Mouse (Mus musculus) liver, embryonic 16.5 days (tissue): ENCODE data around the gene Tial1. TPM values are rescaled to one million over a fixed set of nuclear protein-coding genes. Genes with fewer than 3 reads are reported as not detected.

Source experiments
- ATAC-seq: fragments of 200-750 bp; cut with Nextera tagmentation; 2 replicates; pipeline ENCODE4 v1.8.0; 2017; ENCODE audit warnings: low read depth, mild to moderate bottlenecking, moderate number of reproducible peaks, moderate library complexity
- H3K27ac ChIP-seq: fragments of 300-500 bp; sonication (generic); 2 replicates; pipeline ENCODE4 v1.5.1; 2014; ENCODE audit warnings: mild to moderate bottlenecking, low read length
- H3K27me3 ChIP-seq: fragments of 300-500 bp; sonication (generic); 2 replicates; pipeline ENCODE4 v1.6.1; 2014; ENCODE audit warnings: low read depth, low read length, mixed read lengths; ENCODE audit not compliant: control insufficient read depth, insufficient read depth
- H3K36me3 ChIP-seq: fragments of 300-500 bp; sonication (generic); 2 replicates; pipeline ENCODE4 v1.6.1; 2014; ENCODE audit warnings: mild to moderate bottlenecking; ENCODE audit not compliant: control insufficient read depth, insufficient read depth
- H3K4me1 ChIP-seq: fragments of 300-500 bp; sonication (generic); 2 replicates; pipeline ENCODE4 v1.6.1; 2014; ENCODE audit warnings: low read depth, low read length, mixed read lengths; ENCODE audit not compliant: control insufficient read depth
- H3K4me2 ChIP-seq: fragments of 300-500 bp; sonication (generic); 2 replicates; pipeline ENCODE4 v1.6.1; 2014; ENCODE audit warnings: low read depth, low read length, mixed read lengths
- H3K4me3 ChIP-seq: fragments of 300-500 bp; sonication (generic); 2 replicates; pipeline ENCODE4 v1.5.1; 2014; ENCODE audit warnings: low read depth, mild to moderate bottlenecking, low read length
- H3K9ac ChIP-seq: fragments of 300-500 bp; sonication (generic); 2 replicates; pipeline ENCODE4 v1.6.1; 2014; ENCODE audit warnings: low read depth, low read length
- H3K9me3 ChIP-seq: fragments of 300-500 bp; sonication (generic); replicated peaks from 2 replicates; pipeline ENCODE4 v1.6.1; 2016; ENCODE audit warnings: low read length; ENCODE audit not compliant: control insufficient read depth
- WGBS: fragments of 180-500 bp; shearing (Covaris S2); extraction: QIAGEN DNeasy Blood & Tissue Kit; methylation state at CpG from one replicate; pipeline ENCODE4 v1.1.7; 2014; ENCODE audit not compliant: insufficient replicate concordance; 5-methylcytosine and 5-hydroxymethylcytosine counted together
- microRNA-seq: library from miRNA; unstranded; fragments of <30 nt; microRNA quantifications from one replicate; pipeline ENCODE4, GENCODE M21; 2016
- polyA plus RNA-seq: library from polyadenylated mRNA; unstranded; fragments of >200 nt; fragmentation: Nextera tagmentation; extraction: Ambion mirVana; gene quantifications from 2 replicates; pipeline ENCODE4 v1.2.1, GENCODE M21; 2015

The Tial1 gene
- polyA plus RNA-seq, 1 experiment from 2014 or later, result 8.5 TPM

DNA sequence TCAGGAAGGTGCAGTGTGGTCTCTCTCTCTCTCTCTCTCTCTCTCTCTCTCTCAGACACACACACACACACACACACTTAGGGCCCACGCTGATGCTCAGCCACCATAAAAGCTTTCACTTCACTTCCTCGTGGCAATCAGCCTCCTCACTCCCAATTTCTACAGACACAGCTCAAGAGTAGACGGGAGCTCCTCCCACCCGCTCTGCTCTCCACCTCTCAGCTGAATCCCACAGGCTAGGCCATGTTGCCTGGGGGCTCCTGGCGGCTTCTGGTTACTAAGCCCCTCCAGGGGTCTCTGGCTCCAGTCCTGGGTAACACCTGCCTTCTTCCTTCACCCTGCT, 68.6 kb downstream of the Tial1 start:
- no peaks in the 10 kb centered on the region for H3K27me3 ChIP-seq
- peak; percentile 7; the same call in 1 of the 2 replicates for ATAC-seq
- no peak overlapping the region for H3K9ac ChIP-seq
- peak overlapping the region; percentile 35 for H3K4me2 ChIP-seq
- peaks cover 47% of the 10 kb centered on the region for H3K4me1 ChIP-seq
- no peaks in the 10 kb centered on the region for H3K36me3 ChIP-seq
- no peaks in the 10 kb centered on the region for H3K9me3 ChIP-seq
- WGBS, result 22% methylated on average over 5 of the region's 5 CpGs
- peak overlapping the region; percentile 80 for H3K27ac ChIP-seq
- H3K4me3 ChIP-seq, result no peak overlapping the region

DNA sequence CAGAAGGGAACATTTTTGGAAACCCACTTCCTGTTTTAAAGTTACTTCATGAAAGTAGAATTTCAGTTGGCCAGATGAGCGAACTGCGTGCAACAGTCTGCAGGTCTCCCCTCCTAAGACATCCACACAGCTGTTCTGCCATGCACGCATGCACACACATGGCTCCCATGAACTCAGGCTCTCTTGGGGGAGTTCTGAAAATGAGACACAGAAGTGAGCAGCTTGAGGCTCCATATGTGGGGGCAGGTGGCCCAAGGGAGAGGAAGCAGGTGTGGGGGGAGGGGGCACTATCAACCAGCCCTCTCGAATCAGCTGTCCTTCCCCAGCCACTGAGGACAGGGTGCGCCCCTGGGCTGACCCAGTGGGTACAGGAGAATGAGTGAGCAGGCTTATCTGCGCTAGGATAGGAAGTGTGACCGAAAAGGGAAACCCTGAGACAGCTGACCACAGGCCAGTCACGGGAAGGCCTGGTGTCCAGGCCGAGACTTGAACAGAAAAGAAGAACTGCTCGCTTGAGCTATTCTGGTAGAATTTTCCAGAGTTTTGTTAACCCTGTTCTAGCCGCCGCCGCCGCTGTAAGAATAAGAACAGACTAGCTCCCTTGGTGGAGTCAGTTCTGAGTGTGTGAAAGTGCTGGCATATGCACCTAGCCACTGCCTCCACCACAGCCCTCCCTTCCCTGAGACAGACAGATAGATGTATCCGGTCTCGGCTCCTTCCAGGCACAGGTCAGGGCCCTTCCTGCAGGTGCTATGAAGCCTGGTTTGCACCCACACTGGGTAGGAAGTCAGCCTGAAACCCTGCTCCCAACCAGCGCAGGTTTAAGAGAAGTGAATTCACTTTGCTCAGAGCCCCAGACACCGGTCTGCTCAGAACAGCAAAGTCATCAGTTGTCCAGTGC, 69.2 kb downstream of the Tial1 start:
- Histone ChIP-seq H3K36me3 (no peaks in the 10 kb centered on the region), H3K9ac (0 out of 2 replicates have a peak overlapping the region, but pooled peaks have one; percentile 12), H3K9me3 (no peaks in the 10 kb centered on the region), H3K27me3 (no peaks in the 10 kb centered on the region), H3K4me1 (peaks cover 43% of the 10 kb centered on the region), H3K4me2 (peak overlapping the region; percentile 35), H3K4me3 (no peak overlapping the region), H3K27ac (peak overlapping the region; percentile 80)
- WGBS, result 20% methylated on average over 18 of the region's 18 CpGs
- ATAC-seq, result peak; percentile 71

DNA sequence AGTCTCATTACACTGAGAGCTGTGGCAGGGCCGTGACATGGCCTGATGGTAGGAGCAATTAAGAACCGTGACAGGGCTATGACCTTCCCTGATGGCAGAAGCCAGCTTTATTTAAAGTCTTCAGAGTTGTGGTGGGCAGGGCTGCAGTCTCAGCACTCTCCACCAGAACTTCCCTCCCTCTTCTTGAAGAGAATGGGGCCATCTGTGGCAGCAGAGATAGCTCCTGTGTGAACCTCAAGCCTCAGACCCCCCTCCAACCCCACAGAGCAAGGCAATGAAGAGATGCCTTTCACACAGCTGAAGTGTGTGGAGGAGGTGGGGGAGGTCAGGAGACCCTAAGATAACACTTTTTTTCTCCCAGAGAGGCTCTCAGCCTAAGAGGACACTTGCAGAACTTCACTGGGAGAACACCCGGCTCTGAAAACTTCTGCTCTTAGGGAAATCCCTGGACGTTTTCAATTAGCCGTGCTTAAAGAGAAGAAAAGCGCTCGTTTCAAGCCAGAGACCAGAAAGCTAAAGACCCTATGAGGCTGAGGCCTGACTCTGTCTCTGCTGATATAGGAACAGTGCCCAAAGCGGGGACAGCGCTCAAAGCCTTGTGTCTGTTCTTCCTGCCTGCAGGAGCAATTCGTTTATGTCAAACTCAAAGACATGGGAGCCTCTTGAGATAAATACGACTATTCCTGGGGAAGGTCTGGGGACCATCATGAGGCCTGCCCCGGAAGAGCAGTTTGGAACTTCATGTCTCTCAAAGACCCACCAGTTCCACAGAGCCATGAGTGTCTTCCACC, 70.1 kb downstream of the Tial1 start:
- peak; percentile 31 for ATAC-seq
- Histone ChIP-seq H3K9me3 (no peaks in the 10 kb centered on the region), H3K4me1 (peaks cover 43% of the 10 kb centered on the region), H3K4me3 (no peak overlapping the region), H3K27ac (peak overlapping the region; percentile 80), H3K27me3 (no peaks in the 10 kb centered on the region), H3K4me2 (0 out of 2 replicates have a peak overlapping the region, but pooled peaks have one; percentile 35), H3K9ac (no peak overlapping the region), H3K36me3 (no peaks in the 10 kb centered on the region)
- WGBS, result 13% methylated on average over 12 of the region's 12 CpGs

Small RNA genes lying within 50 kb of the gene (microRNA-seq; reads per million reads assigned to microRNA genes)
- gene Gm24365, result not detected

Other genes with a start within 250 kb of the Tial1 start
- 5.7 and 6.5 TPM in 2 replicates for gene Armc5, start 224.4 kb downstream of the Tial1 start, polyA plus RNA-seq
- 2.4 and 2.6 TPM in 2 replicates for gene 9130023H24Rik, start 223.7 kb downstream of the Tial1 start, polyA plus RNA-seq
- gene Tgfb1i1, start 214.9 kb downstream of the Tial1 start, polyA plus RNA-seq, result 9.6 and 11.9 TPM in 2 replicates
- gene Slc5a2, start 196.1 kb downstream of the Tial1 start, polyA plus RNA-seq, result 1.4 and 1.7 TPM in 2 replicates
- 20.5 and 23.3 TPM in 2 replicates for gene BC017158, start 163.5 kb downstream of the Tial1 start, polyA plus RNA-seq
- gene Rgs10, start 43.0 kb downstream of the Tial1 start, polyA plus RNA-seq, result 27.6 and 29.6 TPM in 2 replicates
- gene Bag3, start 61.9 kb upstream of the Tial1 start, polyA plus RNA-seq, result 2.6 and 3.5 TPM in 2 replicates
- gene Inpp5f, start 149.6 kb upstream of the Tial1 start, polyA plus RNA-seq, result 5.9 and 6.5 TPM in 2 replicates